Mouse (Mus musculus) kidney, adult 2 months (tissue): ENCODE measurements around the gene Rbfox1.

ENCODE experiments used
- CTCF ChIP-seq: fragments of 200-500 bp; conservative IDR thresholded peaks from 2 replicates; pipeline ENCODE4 v1.5.1; 2011; ENCODE audit warnings: low read depth, mild to moderate bottlenecking, control low read depth, low read length, moderate library complexity, mixed read lengths; ENCODE audit not compliant: insufficient read depth, insufficient read length
- POLR2A ChIP-seq: fragments of 200-500 bp; IDR thresholded peaks from one replicate; pipeline ENCODE4 v1.6.1; 2011; ENCODE audit warnings: low read depth, low read length, control low read depth

- TF ChIP-seq POLR2A (no peak), CTCF (no peak)
Measured at GRCm38 (mm10) chr16:6032563-6032962, 147.4 kb downstream of the Rbfox1 start.
